Comparison of ENCODE assay signal across 21 mouse cellular contexts in genomic region chr3:100850468-100850867, GRCm38 (mm10). TPM values are rescaled to one million over a fixed set of nuclear protein-coding genes. Genes with fewer than 3 reads are reported as not detected.
DNase-seq lines count a peak whose midpoint lies in the region; ATAC-seq and TF ChIP-seq lines count a peak whose summit lies in the region.
"Had no signal": no experiment of that assay in that cellular context is flagged by ENCODE, and none has a peak within 500 bp of the region (broad histone marks: within the 10 kb centered on the region; RNA-seq: fewer than 3 reads in every experiment).

No protein-coding gene starts in this region.

- H3K4me3 ChIP-seq in cerebellum, adult 2 months (replicated peaks; ENCODE audit: insufficient read depth, low read depth, low read length): no peak overlapping the region
- H3K4me3 ChIP-seq in heart, embryonic 10.5 days: no peak overlapping the region
- no peak overlapping the region for H3K4me3 ChIP-seq in heart, embryonic 12.5 days
- no peak overlapping the region for H3K4me3 ChIP-seq in cortical plate, adult 2 months (ENCODE audit: insufficient read depth, low read length)
- H3K4me3 ChIP-seq: embryonic facial prominence, embryonic 12.5 days; forebrain, embryonic 12.5 days; heart, embryonic 13.5 days; hindbrain, embryonic 10.5 days; intestine, embryonic 15.5 days had no signal

- H3K4me1 ChIP-seq in cerebellum, adult 2 months (ENCODE audit: control insufficient read depth, insufficient read depth, low read length): no peaks in the 10 kb centered on the region
- H3K4me1 ChIP-seq in heart, embryonic 10.5 days: peaks cover 5% of the 10 kb centered on the region; the same call in 1 of the 2 replicates
- no peaks in the 10 kb centered on the region for H3K4me1 ChIP-seq in heart, embryonic 12.5 days (replicated peaks)
- H3K4me1 ChIP-seq in cortical plate, adult 2 months (ENCODE audit: control insufficient read depth, insufficient read depth, low read length): peaks cover 1% of the 10 kb centered on the region; the same call in 1 of the 2 replicates
- H3K4me1 ChIP-seq: embryonic facial prominence, embryonic 12.5 days; forebrain, embryonic 12.5 days; heart, embryonic 13.5 days; hindbrain, embryonic 10.5 days; intestine, embryonic 15.5 days had no signal

- no peak overlapping the region for H3K27ac ChIP-seq in cerebellum, adult 2 months (ENCODE audit: insufficient read depth, low read length)
- H3K27ac ChIP-seq in heart, embryonic 10.5 days: no peak overlapping the region
- no peak overlapping the region for H3K27ac ChIP-seq in heart, embryonic 12.5 days (ENCODE audit: poor library complexity, severe bottlenecking)
- H3K27ac ChIP-seq in cortical plate, adult 2 months (ENCODE audit: insufficient read depth, low read length): peak overlapping the region; percentile 60
- H3K27ac ChIP-seq: embryonic facial prominence, embryonic 12.5 days; forebrain, embryonic 12.5 days; heart, embryonic 13.5 days; hindbrain, embryonic 10.5 days; hindbrain, embryonic 14.5 days; intestine, embryonic 15.5 days had no signal

- no peaks in the 10 kb centered on the region; the same call in 1 of the 2 replicates for H3K27me3 ChIP-seq in cerebellum, adult 2 months (ENCODE audit: control insufficient read depth, insufficient read depth, low read length)
- H3K27me3 ChIP-seq in heart, embryonic 10.5 days (ENCODE audit: insufficient read depth, poor library complexity, severe bottlenecking): no peaks in the 10 kb centered on the region
- no peaks in the 10 kb centered on the region for H3K27me3 ChIP-seq in heart, embryonic 12.5 days (replicated peaks)
- H3K27me3 ChIP-seq: embryonic facial prominence, embryonic 12.5 days; forebrain, embryonic 12.5 days; heart, embryonic 13.5 days; intestine, embryonic 15.5 days had no signal

- H3K4me2 ChIP-seq in heart, embryonic 12.5 days: no peak overlapping the region
- H3K4me2 ChIP-seq: embryonic facial prominence, embryonic 12.5 days; forebrain, embryonic 12.5 days; heart, embryonic 13.5 days; hindbrain, embryonic 14.5 days; intestine, embryonic 15.5 days had no signal

- H3K36me3 ChIP-seq in heart, embryonic 10.5 days: no peaks in the 10 kb centered on the region
- no peaks in the 10 kb centered on the region for H3K36me3 ChIP-seq in heart, embryonic 12.5 days
- H3K36me3 ChIP-seq: embryonic facial prominence, embryonic 12.5 days; forebrain, embryonic 12.5 days; G1E; heart, embryonic 13.5 days; hindbrain, embryonic 10.5 days; intestine, embryonic 15.5 days had no signal

- 37% methylated on average over 6 of the region's 6 CpGs for WGBS in cerebellum, adult 2 months
- 70% methylated on average over 6 of the region's 6 CpGs for WGBS in heart, embryonic 10.5 days
- WGBS in heart, embryonic 12.5 days: 66% methylated on average over 6 of the region's 6 CpGs

- TF ChIP-seq CTCF in cerebellum, adult 2 months (IDR thresholded peaks at IDR 0.05; ENCODE audit: borderline replicate concordance, insufficient read depth, low read depth, low read length): no peak
- TF ChIP-seq CTCF in cortical plate, adult 2 months (IDR thresholded peaks at IDR 0.05; ENCODE audit: extremely low read depth, insufficient read depth, low read length): no peak

- ATAC-seq in cerebellum, adult (ENCODE audit: insufficient number of reproducible peaks, low FRiP score, low TSS enrichment): no peak
- ATAC-seq in heart, embryonic 12.5 days (ENCODE audit: insufficient number of reproducible peaks, low FRiP score): no peak
- ATAC-seq: CD4-positive, CD25-positive, alpha-beta regulatory T cell, adult 4 months; forebrain, embryonic 16.5 days; intestine, embryonic 15.5 days had no signal

- no peak overlapping the region for H3K9ac ChIP-seq in heart, embryonic 12.5 days
- H3K9ac ChIP-seq: embryonic facial prominence, embryonic 12.5 days; forebrain, embryonic 12.5 days; heart, embryonic 13.5 days; hindbrain, embryonic 14.5 days; intestine, embryonic 15.5 days had no signal

- TF ChIP-seq POLR2A in cerebellum, adult 2 months (IDR thresholded peaks at IDR 0.05; ENCODE audit: borderline replicate concordance, insufficient read depth, low read length): no peak
- TF ChIP-seq POLR2A in cortical plate, adult 2 months (IDR thresholded peaks at IDR 0.05; ENCODE audit: extremely low read depth, insufficient read depth, low read length): no peak

- peak; percentile 14 to 32 for DNase-seq in cerebellum, adult 2 months
- peak; percentile 38 to 61 for DNase-seq in cerebellum, postnatal 14 days
- no peak for DNase-seq in cerebellum, postnatal 4 days (ENCODE audit: low spot score in 2 of 2)
- DNase-seq in heart, embryonic 10.5 days (ENCODE audit: low spot score): peak; percentile 38
- DNase-seq in urinary bladder, postnatal 36 days (ENCODE audit: low spot score in 2 of 2): no peak
- DNase-seq: adrenal gland, postnatal 10 days; B cell, adult 2 months; gastrocnemius, postnatal 10 days; kidney, adult 18-20 months had no signal

- H3K9me3 ChIP-seq in heart, embryonic 10.5 days: no peaks in the 10 kb centered on the region
- H3K9me3 ChIP-seq in heart, embryonic 12.5 days (replicated peaks): no peaks in the 10 kb centered on the region
- H3K9me3 ChIP-seq: embryonic facial prominence, embryonic 12.5 days; forebrain, embryonic 12.5 days; G1E; heart, embryonic 13.5 days; hindbrain, embryonic 10.5 days; intestine, embryonic 15.5 days had no signal

RNA-seq across cellular contexts. Expression of gene Vtcn1, which starts 25.2 kb away (rescaled TPM):
- polyA plus RNA-seq in cerebellum, adult 2 months (2012; rRNA removed): 0.03 TPM in 1 of 2 replicates, not detected in the other
- 0.05 TPM in 2 replicates for polyA plus RNA-seq in heart, embryonic 10.5 days (2016; fragmentation: Nextera tagmentation; extraction: Ambion mirVana)
- polyA plus RNA-seq in heart, embryonic 12.5 days (2016; fragmentation: Nextera tagmentation; extraction: Ambion mirVana): 0.06 and 0.17 TPM in 2 replicates
- polyA plus RNA-seq in cortical plate, adult 2 months (2012; rRNA removed): 0.15 and 0.17 TPM in 2 replicates
- polyA plus RNA-seq: CD4-positive, CD25-positive, alpha-beta regulatory T cell, adult 4 months; embryonic facial prominence, embryonic 12.5 days; forebrain, embryonic 12.5 days; forebrain, embryonic 16.5 days; G1E; hindbrain, embryonic 14.5 days had no signal

Comparison
In these comparisons a context has a peak if more than half of its experiments do, and no peak if none do; other contexts are left out.
1. DNase-seq: peak in cerebellum, adult 2 months (2 of 2), cerebellum, postnatal 14 days (2 of 2) and heart, embryonic 10.5 days (single experiment); none in cerebellum, postnatal 4 days (0 of 2) and urinary bladder, postnatal 36 days (0 of 2).